Mouse (Mus musculus): Measurements from ENCODE around the gene Ddn.
A peak's percentile ranks its signal among the peaks of the same experiment; 100 is the strongest.

Gene Ddn

DNA sequence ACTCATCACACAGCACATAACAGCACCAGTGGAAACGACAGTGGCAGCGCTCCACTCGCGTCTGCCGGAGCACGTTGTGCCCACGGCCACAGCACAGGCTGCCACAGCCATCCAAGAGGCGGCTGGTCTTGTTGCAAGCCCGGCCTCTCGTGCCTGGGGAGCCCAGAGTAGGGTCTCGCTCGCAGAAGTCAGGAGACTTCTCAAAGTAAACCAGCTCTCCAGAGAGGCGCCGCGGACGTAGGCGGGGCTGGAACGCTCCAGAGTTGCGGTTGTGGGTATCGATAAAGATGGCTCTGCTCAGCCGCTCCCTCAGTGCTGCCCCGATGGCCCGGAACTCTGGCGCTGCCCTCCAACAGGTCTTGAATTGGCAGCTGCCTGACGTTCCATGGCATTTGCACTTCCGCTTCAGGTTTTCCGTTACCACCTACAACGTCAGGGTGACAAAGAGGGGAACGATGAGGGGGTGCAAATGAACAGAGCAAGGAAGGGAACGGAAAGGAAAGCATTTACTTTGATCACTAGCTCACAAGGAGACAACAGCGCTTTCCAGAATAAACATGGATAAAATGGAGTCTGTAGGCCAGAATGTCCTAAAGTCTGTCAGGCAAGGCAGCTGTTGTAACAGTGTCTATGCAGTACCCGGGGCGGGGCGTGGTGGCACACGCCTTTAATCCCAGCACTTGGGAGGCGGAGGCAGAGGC, 36.6 kb downstream of the Ddn start:
- peak; percentile 31 for DNase-seq

DNA sequence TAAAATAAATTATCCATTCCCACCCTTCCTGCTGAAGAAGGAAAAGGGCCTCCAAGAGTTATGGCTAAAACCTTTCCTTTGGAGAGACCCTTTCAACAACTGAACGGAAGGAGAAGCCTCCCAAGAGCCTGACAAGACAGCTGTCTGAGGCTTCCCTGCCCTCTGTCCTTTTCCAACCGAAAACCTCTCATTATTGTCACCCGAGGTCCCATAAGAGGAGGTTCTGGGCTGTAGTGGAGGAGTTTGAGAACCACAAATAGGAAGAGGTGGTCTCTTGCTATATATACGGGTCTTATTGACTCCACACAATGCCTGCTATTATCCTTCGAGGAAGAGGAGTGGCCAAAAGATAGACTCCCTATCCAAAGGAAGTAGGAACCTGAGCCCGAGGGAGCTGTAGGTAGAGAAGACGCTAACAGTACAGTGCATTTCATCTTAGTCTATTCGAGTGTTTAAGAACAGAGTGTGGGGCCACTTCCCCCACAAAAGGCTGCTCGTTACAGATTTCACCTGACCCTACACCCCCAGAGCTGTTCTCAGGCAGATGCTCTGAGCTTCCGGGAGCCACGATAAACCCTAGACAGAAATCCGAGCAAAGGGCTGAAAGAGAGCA, 37.4 kb downstream of the Ddn start:
- DNase-seq = no peak

DNA sequence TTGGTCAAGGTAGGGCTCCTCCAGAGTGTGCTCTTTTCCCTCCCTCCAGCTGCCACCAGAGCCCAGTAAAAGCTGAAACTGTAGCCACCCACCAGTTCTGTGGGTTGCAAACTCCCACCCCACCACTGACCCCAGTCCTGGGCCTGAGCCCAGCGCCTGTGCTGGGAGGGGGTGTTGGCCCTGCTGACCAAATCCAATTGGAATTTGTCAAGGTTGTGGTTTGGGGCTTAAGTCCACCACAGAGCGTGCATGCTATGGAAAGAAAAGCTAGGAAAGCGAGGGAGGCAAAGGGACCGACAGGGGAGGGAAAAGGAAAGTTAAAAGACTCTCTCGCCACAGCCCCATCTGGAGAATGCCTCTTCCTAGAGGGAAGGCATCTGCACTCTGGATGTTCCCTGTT, 41.0 kb downstream of the Ddn start:
- no peak for DNase-seq

GRCm38 (mm10) chr15:98765929-98766328, 43.4 kb downstream of the Ddn start:
- DNase-seq = no peak

DNA sequence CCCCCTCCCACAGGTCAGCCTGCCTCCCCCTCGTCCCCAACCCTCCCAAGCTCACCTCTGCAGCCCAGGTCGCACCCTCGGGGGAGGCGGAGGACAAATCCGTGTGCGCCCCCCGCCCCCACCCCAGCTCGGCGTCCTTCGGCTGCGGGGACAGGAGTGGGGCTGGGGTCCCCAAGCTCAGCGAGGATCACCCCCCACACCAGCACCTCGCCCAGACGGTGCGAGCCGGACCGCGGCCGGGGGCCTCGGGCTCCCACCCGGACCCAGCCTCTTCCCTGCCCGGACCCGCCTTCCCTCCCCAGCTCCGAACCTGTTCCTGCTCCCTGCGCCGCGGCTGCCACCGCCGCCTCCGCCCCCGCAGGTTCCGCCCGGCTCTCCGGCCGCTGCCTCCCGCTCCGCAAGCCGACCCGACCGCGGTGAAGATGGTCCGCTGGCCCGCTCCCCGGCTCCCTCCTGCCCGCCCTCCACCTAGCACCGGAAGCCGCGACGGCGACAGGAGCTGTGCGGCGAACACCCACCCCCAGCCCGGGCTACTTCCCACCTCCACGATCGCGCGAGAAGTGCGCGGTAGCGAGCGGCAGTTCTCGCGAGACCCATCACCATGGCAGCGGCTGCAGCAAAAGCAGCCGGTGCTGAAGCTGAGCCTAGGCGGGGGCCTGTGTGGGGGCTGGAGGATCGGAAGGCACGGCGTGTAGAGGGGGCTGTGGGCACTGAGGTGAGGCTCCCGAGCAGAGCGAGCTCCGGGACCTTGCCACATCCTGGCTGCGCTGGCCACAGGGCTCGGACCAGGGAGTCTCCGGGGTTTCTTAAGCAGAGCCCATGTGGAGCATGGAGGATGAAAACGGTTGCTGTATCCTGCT, 46.4 kb downstream of the Ddn start, which contains the start of gene Arf3:
Gene Arf3, minus strand, starts transcription at position 545 of the 860 bp plus-strand sequence.
- peak; percentile 98 for DNase-seq

DNA sequence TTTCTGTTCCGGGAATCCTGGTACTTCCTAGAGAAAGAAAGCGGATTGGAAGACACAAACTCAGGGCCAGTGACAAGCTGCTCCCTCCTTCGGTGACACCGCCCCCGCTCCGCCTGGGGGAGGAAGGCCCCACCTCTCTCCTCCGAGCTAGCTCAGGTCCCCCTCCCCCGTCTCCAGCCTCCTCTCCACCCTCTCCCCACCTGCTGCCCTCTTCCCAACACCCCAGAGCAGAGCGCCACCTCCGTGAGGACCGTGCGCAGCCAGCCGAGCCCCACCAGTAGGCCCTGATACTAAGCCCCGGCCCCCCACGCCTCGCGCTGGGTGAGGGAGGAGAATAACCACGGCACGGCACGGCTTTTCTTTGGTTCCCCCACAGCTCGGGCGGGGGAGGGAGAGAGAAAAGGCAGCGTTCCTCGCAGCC, 47.1 kb downstream of the Ddn start:
- DNase-seq = peak; percentile 87

- no peak for DNase-seq
Observed at GRCm38 (mm10) chr15:98754125-98754524, 55.2 kb downstream of the Ddn start.

Data from kidney, postnatal 10 days (tissue).